Mouse (Mus musculus) left cerebral cortex, adult 2 months (tissue): Measurements from ENCODE around the gene Donson. TPM values are rescaled to one million over a fixed set of nuclear protein-coding genes. Genes with fewer than 3 reads are reported as not detected.

ENCODE experiments used
- DNase-seq, 2 experiments: peaks; one replicate each; pipeline ENCODE4 v3.0.0; 2021 to 2022; ENCODE audit warnings: low spot score in 2 of 2, mixed read lengths in 1 of 2; ENCODE audit errors: extremely low spot score in 1 of 2
- H3K27ac ChIP-seq: fragments of 200-600 bp; 2 replicates; pipeline ENCODE4 v1.8.1; 2022
- H3K4me3 ChIP-seq: fragments of 200-600 bp; 2 replicates; pipeline ENCODE4 v1.8.1; 2022
- CTCF ChIP-seq: fragments of 200-600 bp; IDR thresholded peaks from 2 replicates; pipeline ENCODE4 v1.8.1; 2022; ENCODE audit warnings: antibody characterized with exemption, mild to moderate bottlenecking, moderate library complexity
- intact Hi-C: fragments of 180-260 bp; cut with DNase I; formaldehyde crosslinking; loops from one replicate; pipeline ENCODE4 v1.15.1; 2025
- total RNA-seq, 2 experiments: library from RNA; stranded (reverse); gene quantifications; 2 replicates each; pipeline ENCODE4 v1.2.3; 2021

Gene Donson
- total RNA-seq, 2 experiments from 2014 or later, result 23.8 to 28.9 TPM

GRCm38 (mm10) chr16:91686369-91686768 is 2.2 kb downstream of the Donson start:
- DNase-seq, result no peak
- intact Hi-C loops, result loop anchor here (5.0 kb wide), 1 partner anchor 34 kb away; no protein-coding TSS in a partner anchor
- no peak overlapping the region for H3K27ac ChIP-seq
- no peak for TF ChIP-seq CTCF
- no peak overlapping the region for H3K4me3 ChIP-seq

GRCm38 (mm10) chr16:91685526-91685925 is 3.0 kb downstream of the Donson start:
- no peak overlapping the region for H3K4me3 ChIP-seq
- no peak overlapping the region for H3K27ac ChIP-seq
- DNase-seq, result no peak
- no peak for TF ChIP-seq CTCF
- intact Hi-C loops, result loop anchor here (5.0 kb wide), 1 partner anchor 33 kb away; no protein-coding TSS in a partner anchor

GRCm38 (mm10) chr16:91680656-91681055 is 7.9 kb downstream of the Donson start:
- no peak overlapping the region for H3K4me3 ChIP-seq
- TF ChIP-seq CTCF, result no peak
- intact Hi-C loops, result no loop called here
- H3K27ac ChIP-seq, result no peak overlapping the region
- no peak for DNase-seq

GRCm38 (mm10) chr16:91678147-91678911 is 10.2 kb downstream of the Donson start:
- Histone ChIP-seq H3K4me3 (no peak overlapping the region), H3K27ac (no peak overlapping the region)
- intact Hi-C loops, result loop anchor here (2.0 kb wide), 1 partner anchor 14 kb away; no protein-coding TSS in a partner anchor
- no peak for TF ChIP-seq CTCF
- DNase-seq, result no peak

GRCm38 (mm10) chr16:91674500-91674899 is 14.1 kb downstream of the Donson start:
- intact Hi-C loops, result no loop called here
- no peak overlapping the region for H3K27ac ChIP-seq
- H3K4me3 ChIP-seq, result no peak overlapping the region
- TF ChIP-seq CTCF, result no peak
- DNase-seq, result no peak

GRCm38 (mm10) chr16:91663795-91664194 is 24.8 kb downstream of the Donson start:
- intact Hi-C loops, result loop anchor here (2.0 kb wide), 1 partner anchor 15 kb away; no protein-coding TSS in a partner anchor

GRCm38 (mm10) chr16:91662336-91662735 is 26.2 kb downstream of the Donson start:
- intact Hi-C loops, result no loop called here
- DNase-seq, result no peak
- Histone ChIP-seq H3K4me3 (no peak overlapping the region), H3K27ac (no peak overlapping the region)
- TF ChIP-seq CTCF, result no peak

More at GRCm38 (mm10) chr16:91663795-91664194, 24.8 kb downstream of the Donson start:
- no peak for TF ChIP-seq CTCF
- DNase-seq, result no peak
- Histone ChIP-seq H3K4me3 (no peak overlapping the region), H3K27ac (no peak overlapping the region)

- DNase-seq, result no peak
- no peak for TF ChIP-seq CTCF
- Histone ChIP-seq H3K4me3 (no peak overlapping the region), H3K27ac (no peak overlapping the region)
- intact Hi-C loops, result no loop called here
Observed at GRCm38 (mm10) chr16:91661397-91661796, 27.2 kb downstream of the Donson start.

- no peak for DNase-seq
- intact Hi-C loops, result no loop called here
- no peak for TF ChIP-seq CTCF
- Histone ChIP-seq H3K4me3 (no peak overlapping the region), H3K27ac (no peak overlapping the region)
Observed at GRCm38 (mm10) chr16:91659798-91660197, 28.8 kb downstream of the Donson start.

- Histone ChIP-seq H3K4me3 (no peak overlapping the region), H3K27ac (no peak overlapping the region)
- no peak for TF ChIP-seq CTCF
- intact Hi-C loops, result no loop called here
- DNase-seq, result no peak
Observed at GRCm38 (mm10) chr16:91658471-91658870, 30.1 kb downstream of the Donson start.

- TF ChIP-seq CTCF, result no peak
Observed at GRCm38 (mm10) chr16:91657285-91657684, 31.3 kb downstream of the Donson start.

GRCm38 (mm10) chr16:91655285-91655684 is 33.3 kb downstream of the Donson start:
- DNase-seq, result no peak
- intact Hi-C loops, result no loop called here

More at GRCm38 (mm10) chr16:91657285-91657684, 31.3 kb downstream of the Donson start:
- no peak for DNase-seq
- intact Hi-C loops, result no loop called here
- no peak overlapping the region for H3K27ac ChIP-seq
- H3K4me3 ChIP-seq, result no peak overlapping the region

More at GRCm38 (mm10) chr16:91655285-91655684, 33.3 kb downstream of the Donson start:
- TF ChIP-seq CTCF, result no peak
- Histone ChIP-seq H3K27ac (no peak overlapping the region), H3K4me3 (no peak overlapping the region)
